In the genomic region with DNA sequence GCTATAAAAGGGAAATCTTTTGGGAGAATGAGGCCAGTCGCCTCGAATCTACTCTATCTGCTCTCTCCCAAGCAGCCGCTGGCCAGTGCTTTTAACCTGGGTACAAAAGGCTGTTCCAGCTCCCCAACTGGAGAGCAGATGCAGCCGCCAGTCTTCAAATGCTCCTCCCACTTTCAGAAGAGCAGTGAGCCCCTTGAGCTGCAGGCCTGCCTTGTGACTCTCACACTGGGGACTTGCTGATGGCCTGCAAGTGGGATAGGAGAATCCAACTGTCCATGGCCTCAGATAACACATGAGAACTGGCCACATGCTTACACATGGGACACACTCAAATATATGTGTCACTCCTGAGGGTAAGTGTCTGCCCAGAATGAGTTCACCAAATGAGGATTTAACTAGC, we compare ENCODE assay signal across 20 mouse cellular contexts. TPM values are rescaled to one million over a fixed set of nuclear protein-coding genes. Genes with fewer than 3 reads are reported as not detected.
DNase-seq lines count a peak whose midpoint lies in the region; ATAC-seq and TF ChIP-seq lines count a peak whose summit lies in the region.
"Had no signal": no experiment of that assay in that cellular context is flagged by ENCODE, and none has a peak within 500 bp of the region (broad histone marks: within the 10 kb centered on the region; RNA-seq: fewer than 3 reads in every experiment).

No protein-coding gene starts in this region.

- 40% methylated on average over 4 of the region's 4 CpGs for WGBS in midbrain, embryonic 11.5 days
- WGBS in midbrain, postnatal 0 days = 44% methylated on average over 4 of the region's 4 CpGs
- 49% methylated on average over 4 of the region's 4 CpGs for WGBS in liver, embryonic 15.5 days (ENCODE audit: insufficient replicate concordance)

- TF ChIP-seq CTCF in midbrain, postnatal 0 days (IDR thresholded peaks at IDR 0.05) = no peak

- H3K9me3 ChIP-seq in midbrain, embryonic 11.5 days (ENCODE audit: control insufficient read depth, low read length) = no peaks in the 10 kb centered on the region
- no peaks in the 10 kb centered on the region for H3K9me3 ChIP-seq in midbrain, postnatal 0 days (ENCODE audit: low read length)
- H3K9me3 ChIP-seq in liver, embryonic 15.5 days (replicated peaks) = no peaks in the 10 kb centered on the region
- H3K9me3 ChIP-seq: hindbrain, embryonic 12.5 days; neural tube, embryonic 12.5 days had no signal

- H3K9ac ChIP-seq in midbrain, embryonic 11.5 days (ENCODE audit: low read length) = no peak overlapping the region
- no peak overlapping the region for H3K9ac ChIP-seq in midbrain, postnatal 0 days (replicated peaks; ENCODE audit: low read length, poor library complexity, severe bottlenecking)
- no peak overlapping the region for H3K9ac ChIP-seq in liver, embryonic 15.5 days
- H3K9ac ChIP-seq: hindbrain, embryonic 12.5 days; neural tube, embryonic 12.5 days had no signal

- H3K36me3 ChIP-seq in midbrain, embryonic 11.5 days (ENCODE audit: control insufficient read depth, insufficient read depth, low read length) = no peaks in the 10 kb centered on the region
- no peaks in the 10 kb centered on the region for H3K36me3 ChIP-seq in midbrain, postnatal 0 days (ENCODE audit: insufficient read depth, low read length)
- H3K36me3 ChIP-seq in liver, embryonic 15.5 days (replicated peaks) = no peaks in the 10 kb centered on the region
- H3K36me3 ChIP-seq: hindbrain, embryonic 12.5 days; neural tube, embryonic 12.5 days had no signal

- intact Hi-C loops in heart, postnatal 10 days (cut with DNase I) = no loop called here

- ATAC-seq in midbrain, embryonic 11.5 days (ENCODE audit: low FRiP score) = no peak
- ATAC-seq in midbrain, postnatal 0 days (ENCODE audit: low FRiP score) = no peak
- no peak for ATAC-seq in liver, embryonic 15.5 days (ENCODE audit: insufficient read depth)
- ATAC-seq: inflammation-experienced regulatory T-cells, adult 6 months had no signal

- H3K4me1 ChIP-seq in midbrain, embryonic 11.5 days (ENCODE audit: control insufficient read depth, insufficient read depth, low read length) = no peaks in the 10 kb centered on the region
- no peaks in the 10 kb centered on the region for H3K4me1 ChIP-seq in midbrain, postnatal 0 days (ENCODE audit: insufficient read depth, low read length)
- H3K4me1 ChIP-seq in liver, embryonic 15.5 days (replicated peaks) = peaks cover 74% of the 10 kb centered on the region
- H3K4me1 ChIP-seq: hindbrain, embryonic 12.5 days; neural tube, embryonic 12.5 days had no signal

- H3K27ac ChIP-seq in midbrain, embryonic 11.5 days (ENCODE audit: low read depth, low read length) = no peak overlapping the region
- no peak overlapping the region for H3K27ac ChIP-seq in midbrain, postnatal 0 days (ENCODE audit: low read depth, low read length)
- H3K27ac ChIP-seq in liver, embryonic 15.5 days (replicated peaks) = peak overlapping the region; percentile 91
- H3K27ac ChIP-seq: hindbrain, embryonic 12.5 days; neural tube, embryonic 12.5 days had no signal

- H3K27me3 ChIP-seq in midbrain, embryonic 11.5 days (ENCODE audit: control insufficient read depth, insufficient read depth, low read length) = no peaks in the 10 kb centered on the region
- H3K27me3 ChIP-seq in midbrain, postnatal 0 days (ENCODE audit: insufficient read depth, low read length) = no peaks in the 10 kb centered on the region
- H3K27me3 ChIP-seq in liver, embryonic 15.5 days = no peaks in the 10 kb centered on the region
- H3K27me3 ChIP-seq: hindbrain, embryonic 12.5 days; neural tube, embryonic 12.5 days had no signal

- DNase-seq in heart, adult 11 months = peak; percentile 96
- no peak for DNase-seq in heart, adult 8-10 months (ENCODE audit: low spot score)
- peak; percentile 15 to 32 for DNase-seq in heart, postnatal 10 days
- no peak for DNase-seq in heart, postnatal 4 days
- peak; percentile 83 for DNase-seq in midbrain, embryonic 11.5 days (ENCODE audit: low spot score, missing footprints)
- DNase-seq in midbrain, postnatal 0 days (ENCODE audit: low spot score) = no peak
- no peak for DNase-seq in cerebellum, adult 9-11 months
- DNase-seq: adrenal gland, adult 2 months; cerebellum, postnatal 10 days; gastrocnemius, postnatal 14 days; layer of hippocampus, adult 9-11 months; thymus, adult 2 months had no signal

- no peak overlapping the region for H3K4me2 ChIP-seq in midbrain, embryonic 11.5 days
- no peak overlapping the region for H3K4me2 ChIP-seq in midbrain, postnatal 0 days (ENCODE audit: low read depth, low read length, poor library complexity, severe bottlenecking)
- no peak overlapping the region for H3K4me2 ChIP-seq in liver, embryonic 15.5 days
- H3K4me2 ChIP-seq: hindbrain, embryonic 12.5 days; neural tube, embryonic 12.5 days had no signal

- H3K4me3 ChIP-seq in midbrain, embryonic 11.5 days (ENCODE audit: low read depth, low read length) = no peak overlapping the region
- no peak overlapping the region for H3K4me3 ChIP-seq in midbrain, postnatal 0 days (ENCODE audit: low read depth, low read length)
- no peak overlapping the region for H3K4me3 ChIP-seq in liver, embryonic 15.5 days (replicated peaks)
- H3K4me3 ChIP-seq: hindbrain, embryonic 12.5 days; neural tube, embryonic 12.5 days had no signal

RNA-seq across cellular contexts. Expression of a gene that starts 2.6 kb away (rescaled TPM):
- total RNA-seq in heart, adult 8-10 months (2022) = not detected
- total RNA-seq in heart, postnatal 10 days (2021) = not detected
- total RNA-seq in heart, postnatal 4 days (2021) = not detected
- not detected in 2 replicates for polyA plus RNA-seq in midbrain, embryonic 11.5 days (2014; fragmentation: Nextera tagmentation; extraction: Ambion mirVana)
- not detected in 2 replicates for total RNA-seq in midbrain, postnatal 0 days (2014; rRNA removed)
- not detected in 2 replicates for polyA plus RNA-seq in midbrain, postnatal 0 days (2015; fragmentation: Nextera tagmentation; extraction: Ambion mirVana)
- polyA plus RNA-seq in liver, embryonic 15.5 days (2015; fragmentation: Nextera tagmentation; extraction: Ambion mirVana) = 77.6 and 97.4 TPM in 2 replicates
- total RNA-seq: gastrocnemius, postnatal 14 days; left cerebral cortex, adult 8-10 months had no signal
- polyA plus RNA-seq: forebrain, embryonic 11.5 days; hindbrain, embryonic 12.5 days; neural tube, embryonic 12.5 days had no signal

RNA-seq across cellular contexts. Expression of a gene that starts 10.9 kb away (rescaled TPM):
- 100 to 1,000 TPM; 131 to 147 (median 142) TPM for total RNA-seq in heart, adult 8-10 months (2022)
- 10 to 100 TPM; 87.3 to 90.7 TPM for total RNA-seq in heart, postnatal 10 days (2021)
- total RNA-seq in heart, postnatal 4 days (2021) = 10 to 100 TPM; 69.7 to 73.5 TPM
- polyA plus RNA-seq in midbrain, embryonic 11.5 days (2014; fragmentation: Nextera tagmentation; extraction: Ambion mirVana) = 1.1 and 3.8 TPM in 2 replicates
- 3.6 TPM in 1 of 2 replicates, not detected in the other for total RNA-seq in midbrain, postnatal 0 days (2014; rRNA removed)
- 2.4 and 4.1 TPM in 2 replicates for polyA plus RNA-seq in midbrain, postnatal 0 days (2015; fragmentation: Nextera tagmentation; extraction: Ambion mirVana)
- 7.7 and 8.0 TPM in 2 replicates for polyA plus RNA-seq in liver, embryonic 15.5 days (2015; fragmentation: Nextera tagmentation; extraction: Ambion mirVana)
- total RNA-seq: monocyte, adult 5-6 weeks had no signal

RNA-seq across cellular contexts. Expression of a gene that starts 18.9 kb away (rescaled TPM):
- 100 to 1,000 TPM; 355 to 468 (median 390) TPM for total RNA-seq in heart, adult 8-10 months (2022)
- 100 to 1,000 TPM; 270 to 278 TPM for total RNA-seq in heart, postnatal 10 days (2021)
- total RNA-seq in heart, postnatal 4 days (2021) = 100 to 1,000 TPM; 219 to 261 TPM
- 337 and 342 TPM in 2 replicates for polyA plus RNA-seq in midbrain, embryonic 11.5 days (2014; fragmentation: Nextera tagmentation; extraction: Ambion mirVana)
- total RNA-seq in midbrain, postnatal 0 days (2014; rRNA removed) = 268 and 350 TPM in 2 replicates
- polyA plus RNA-seq in midbrain, postnatal 0 days (2015; fragmentation: Nextera tagmentation; extraction: Ambion mirVana) = 665 and 685 TPM in 2 replicates
- polyA plus RNA-seq in liver, embryonic 15.5 days (2015; fragmentation: Nextera tagmentation; extraction: Ambion mirVana) = 752 and 794 TPM in 2 replicates

RNA-seq across cellular contexts. Expression of a gene that starts 24.7 kb away (rescaled TPM):
- not detected for total RNA-seq in heart, adult 8-10 months (2022)
- not detected for total RNA-seq in heart, postnatal 10 days (2021)
- not detected for total RNA-seq in heart, postnatal 4 days (2021)
- polyA plus RNA-seq in midbrain, embryonic 11.5 days (2014; fragmentation: Nextera tagmentation; extraction: Ambion mirVana) = not detected in 2 replicates
- not detected in 2 replicates for total RNA-seq in midbrain, postnatal 0 days (2014; rRNA removed)
- not detected in 2 replicates for polyA plus RNA-seq in midbrain, postnatal 0 days (2015; fragmentation: Nextera tagmentation; extraction: Ambion mirVana)
- polyA plus RNA-seq in liver, embryonic 15.5 days (2015; fragmentation: Nextera tagmentation; extraction: Ambion mirVana) = 0.29 and 0.38 TPM in 2 replicates
- total RNA-seq: adrenal gland, adult 2 months; gastrocnemius, postnatal 14 days; left cerebral cortex, adult 8-10 months; monocyte, adult 5-6 weeks had no signal
- polyA plus RNA-seq: adrenal gland, adult 2 months; forebrain, embryonic 11.5 days; hindbrain, embryonic 12.5 days; inflammation-experienced regulatory T-cells, adult 6 months; limb, embryonic 14.5 days; neural tube, embryonic 12.5 days had no signal

RNA-seq across cellular contexts. Expression of a gene that starts 40.3 kb away (rescaled TPM):
- 10 to 100 TPM; 33.6 to 43.4 (median 39.5) TPM for total RNA-seq in heart, adult 8-10 months (2022)
- 10 to 100 TPM; 21.9 to 26.3 TPM for total RNA-seq in heart, postnatal 10 days (2021)
- 10 to 100 TPM; 22.4 to 23.6 TPM for total RNA-seq in heart, postnatal 4 days (2021)
- polyA plus RNA-seq in midbrain, embryonic 11.5 days (2014; fragmentation: Nextera tagmentation; extraction: Ambion mirVana) = 60.8 and 73.5 TPM in 2 replicates
- total RNA-seq in midbrain, postnatal 0 days (2014; rRNA removed) = 37.4 and 45.6 TPM in 2 replicates
- polyA plus RNA-seq in midbrain, postnatal 0 days (2015; fragmentation: Nextera tagmentation; extraction: Ambion mirVana) = 60.5 and 64.2 TPM in 2 replicates
- 115 and 127 TPM in 2 replicates for polyA plus RNA-seq in liver, embryonic 15.5 days (2015; fragmentation: Nextera tagmentation; extraction: Ambion mirVana)

Comparison
In these comparisons a context has a peak if more than half of its experiments do, and no peak if none do; other contexts are left out.
1. DNase-seq: peak in heart, adult 11 months (single experiment), heart, postnatal 10 days (2 of 2) and midbrain, embryonic 11.5 days (single experiment); none in heart, adult 8-10 months (single experiment), heart, postnatal 4 days (single experiment), midbrain, postnatal 0 days (single experiment) and cerebellum, adult 9-11 months (single experiment).
2. RNA of a gene that starts 10.9 kb away (total RNA-seq): 131 to 147 TPM in heart, adult 8-10 months, 87.3 to 90.7 TPM in heart, postnatal 10 days and 69.7 to 73.5 TPM in heart, postnatal 4 days; 3.6 TPM in midbrain, postnatal 0 days; every median in the first group is over 10 times any median in the second.